Mouse (Mus musculus) lung, embryonic 16.5 days (tissue): ENCODE results near the gene Dmkn. TPM values are rescaled to one million over a fixed set of nuclear protein-coding genes. Genes with fewer than 3 reads are reported as not detected.
A peak's percentile ranks its signal among the peaks of the same experiment; 100 is the strongest.

Experiments used
- ATAC-seq: fragments of 200-750 bp; cut with Nextera tagmentation; 2 replicates; pipeline ENCODE4 v1.8.0; 2017; ENCODE audit warnings: low read depth, mild to moderate bottlenecking, moderate library complexity
- H3K27ac ChIP-seq: fragments of 300-500 bp; sonication (generic); 2 replicates; pipeline ENCODE4 v1.5.1; 2014; ENCODE audit warnings: mild to moderate bottlenecking, control low read depth, low read length
- H3K27me3 ChIP-seq: fragments of 300-500 bp; sonication (generic); 2 replicates; pipeline ENCODE4 v1.6.1; 2014; ENCODE audit warnings: low read depth, low read length, mixed read lengths; ENCODE audit not compliant: control insufficient read depth, insufficient read depth
- H3K36me3 ChIP-seq: fragments of 300-500 bp; sonication (generic); 2 replicates; pipeline ENCODE4 v1.6.1; 2014; ENCODE audit warnings: low read length; ENCODE audit not compliant: control insufficient read depth, insufficient read depth
- H3K4me1 ChIP-seq: fragments of 300-500 bp; sonication (generic); replicated peaks from 2 replicates; pipeline ENCODE4 v1.6.1; 2014; ENCODE audit warnings: low read length, mixed read lengths; ENCODE audit not compliant: control insufficient read depth, insufficient read depth
- H3K4me2 ChIP-seq: fragments of 300-500 bp; sonication (generic); 2 replicates; pipeline ENCODE4 v1.6.1; 2014; ENCODE audit warnings: low read depth, low read length, control low read depth
- H3K4me3 ChIP-seq: fragments of 300-500 bp; sonication (generic); 2 replicates; pipeline ENCODE4 v1.5.1; 2014; ENCODE audit warnings: mild to moderate bottlenecking, low read length, control low read depth
- H3K9ac ChIP-seq: fragments of 300-500 bp; sonication (generic); 2 replicates; pipeline ENCODE4 v1.6.1; 2014; ENCODE audit warnings: low read length, control low read depth
- H3K9me3 ChIP-seq: fragments of 300-500 bp; sonication (generic); 2 replicates; pipeline ENCODE4 v1.6.1; 2016; ENCODE audit warnings: low read length; ENCODE audit not compliant: control insufficient read depth
- WGBS: fragments of 180-500 bp; shearing (Covaris S2); extraction: QIAGEN DNeasy Blood & Tissue Kit; methylation state at CpG from one replicate; pipeline ENCODE4 v1.1.7; 2014; 5-methylcytosine and 5-hydroxymethylcytosine counted together
- polyA plus RNA-seq: library from polyadenylated mRNA; unstranded; fragments of >200 nt; fragmentation: Nextera tagmentation; extraction: Ambion mirVana; gene quantifications from 2 replicates; pipeline ENCODE4 v1.2.1, GENCODE M21; 2015

The Dmkn gene
- 12.6 and 21.0 TPM in 2 replicates for polyA plus RNA-seq

DNA sequence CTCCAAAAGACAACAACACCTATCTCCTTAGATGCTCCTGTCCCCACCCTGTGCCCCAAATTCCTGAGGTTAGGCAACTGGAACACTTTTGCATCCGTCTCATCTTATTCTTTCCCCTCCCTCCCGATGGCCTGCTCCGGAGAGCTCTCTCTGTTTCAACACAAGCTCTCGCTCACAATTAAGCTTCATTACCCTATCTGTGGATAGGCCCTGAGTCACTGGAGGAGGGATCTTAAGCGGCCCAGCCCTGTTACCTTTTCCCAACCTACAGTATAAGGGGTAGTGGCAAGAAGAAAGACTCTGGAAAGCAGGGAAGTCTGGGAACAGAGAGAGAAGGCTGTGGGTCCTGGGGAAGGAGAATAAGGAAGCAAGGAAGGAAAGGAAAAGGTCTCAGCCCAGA, at the start of gene Dmkn:
Gene Dmkn (plus strand): TSS at position 301 of the 400 bp plus-strand sequence.
- no peak within 1 kb of the TSS for H3K9ac ChIP-seq
- WGBS, result 50% methylated on average over 5 of the region's 5 CpGs

DNA sequence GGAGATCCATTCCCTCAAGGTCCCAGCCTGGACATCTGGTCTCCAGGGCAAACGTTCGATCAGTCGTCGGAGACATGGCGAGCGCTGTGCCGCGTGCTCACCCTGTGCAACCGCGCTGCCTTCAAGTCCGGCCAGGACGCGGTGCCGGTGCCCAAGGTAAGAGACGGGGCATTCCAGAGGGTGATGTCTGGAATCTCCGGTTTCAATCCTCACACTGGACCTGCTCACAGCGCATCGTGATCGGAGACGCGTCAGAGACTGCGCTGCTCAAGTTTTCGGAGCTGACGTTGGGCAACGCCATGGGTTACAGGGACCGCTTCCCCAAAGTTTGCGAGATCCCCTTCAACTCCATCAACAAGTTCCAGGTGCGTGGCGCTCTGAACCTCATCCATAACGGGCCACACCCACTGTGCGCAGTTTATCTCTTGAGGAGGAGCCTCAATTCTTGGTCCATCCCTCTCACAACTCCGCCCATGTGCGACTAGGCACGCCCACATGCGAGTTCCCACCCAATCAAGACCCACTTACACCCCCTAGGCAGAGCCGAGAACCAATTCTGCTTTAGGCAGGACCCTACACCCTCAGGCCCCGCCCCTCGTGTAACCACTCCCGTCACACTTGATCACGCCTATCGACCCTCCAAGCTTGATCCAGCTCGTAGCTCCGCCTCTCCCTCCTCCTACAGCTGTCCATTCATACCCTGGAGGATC, 46.4 kb upstream of the Dmkn start:
- H3K36me3 ChIP-seq, result no peaks in the 10 kb centered on the region
- H3K27me3 ChIP-seq, result peaks cover 16% of the 10 kb centered on the region
- H3K4me1 ChIP-seq, result peaks cover 2% of the 10 kb centered on the region; the same call in 1 of the 2 replicates
- H3K9me3 ChIP-seq, result no peaks in the 10 kb centered on the region
- H3K4me3 ChIP-seq, result peak overlapping the region; percentile 38
- H3K4me2 ChIP-seq, result peak overlapping the region; percentile 52
- H3K27ac ChIP-seq, result no peak overlapping the region
- peak; percentile 93 for ATAC-seq
- H3K9ac ChIP-seq, result peak overlapping the region; percentile 22; the same call in 1 of the 2 replicates
- WGBS, result 2% methylated on average over 43 of the region's 43 CpGs

More for the DNA sequence above, at the start of gene Dmkn:
- Histone ChIP-seq H3K36me3 (no peaks in the 10 kb centered on the region), H3K4me3 (no peak within 1 kb of the TSS), H3K4me2 (no peak within 1 kb of the TSS), H3K4me1 (peaks cover 2% of the 10 kb centered on the region; the same call in 1 of the 2 replicates), H3K27me3 (no peaks in the 10 kb centered on the region), H3K9me3 (no peaks in the 10 kb centered on the region), H3K27ac (no peak within 1 kb of the TSS)
- no peak for ATAC-seq

DNA sequence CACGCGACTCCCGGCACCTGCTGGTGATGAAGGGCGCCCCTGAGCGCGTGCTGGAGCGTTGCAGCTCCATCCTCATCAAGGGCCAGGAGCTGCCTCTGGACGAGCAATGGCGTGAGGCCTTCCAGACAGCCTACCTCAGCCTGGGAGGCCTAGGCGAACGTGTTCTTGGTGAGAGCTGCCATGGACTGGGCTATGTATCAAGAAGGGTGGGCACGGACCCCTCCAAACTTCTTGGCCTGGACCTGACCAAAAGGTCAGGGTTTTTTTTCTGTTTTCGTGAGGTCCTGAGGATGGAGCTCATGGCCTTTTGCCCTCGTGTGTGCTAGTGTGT, 45.9 kb upstream of the Dmkn start:
- peak overlapping the region; percentile 38 for H3K4me3 ChIP-seq
- peaks cover 2% of the 10 kb centered on the region; the same call in 1 of the 2 replicates for H3K4me1 ChIP-seq
- WGBS, result 12% methylated on average over 14 of the region's 14 CpGs
- H3K27me3 ChIP-seq, result peaks cover 16% of the 10 kb centered on the region
- no peak overlapping the region for H3K27ac ChIP-seq
- H3K9ac ChIP-seq, result peak overlapping the region; percentile 22; the same call in 1 of the 2 replicates
- H3K9me3 ChIP-seq, result no peaks in the 10 kb centered on the region
- no peaks in the 10 kb centered on the region for H3K36me3 ChIP-seq
- peak overlapping the region; percentile 52 for H3K4me2 ChIP-seq
- no peak for ATAC-seq

DNA sequence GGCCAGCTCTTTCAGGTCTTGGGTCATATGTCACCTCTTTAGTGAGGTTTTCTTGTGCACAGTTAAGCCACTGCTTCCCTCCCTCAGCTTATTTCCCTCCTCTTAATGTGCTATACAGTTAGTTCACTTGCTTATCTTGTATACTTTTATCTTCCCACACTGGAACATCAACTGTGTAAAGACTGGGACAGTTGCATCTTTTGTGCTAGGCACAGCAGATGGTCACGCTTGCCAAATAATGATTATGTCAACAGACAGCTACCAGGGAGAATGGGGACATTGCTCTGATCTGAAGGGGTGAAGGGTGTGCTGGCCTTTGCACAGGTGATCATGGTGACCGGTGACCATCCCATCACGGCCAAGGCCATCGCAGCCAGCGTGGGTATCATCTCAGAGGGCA, 43.9 kb upstream of the Dmkn start:
- Histone ChIP-seq H3K27me3 (peaks cover 16% of the 10 kb centered on the region), H3K4me1 (peaks cover 2% of the 10 kb centered on the region; the same call in 1 of the 2 replicates), H3K4me3 (no peak overlapping the region), H3K9ac (no peak overlapping the region), H3K4me2 (no peak overlapping the region), H3K27ac (no peak overlapping the region), H3K36me3 (no peaks in the 10 kb centered on the region), H3K9me3 (no peaks in the 10 kb centered on the region)
- ATAC-seq, result no peak
- 86% methylated on average over 5 of the region's 5 CpGs for WGBS

DNA sequence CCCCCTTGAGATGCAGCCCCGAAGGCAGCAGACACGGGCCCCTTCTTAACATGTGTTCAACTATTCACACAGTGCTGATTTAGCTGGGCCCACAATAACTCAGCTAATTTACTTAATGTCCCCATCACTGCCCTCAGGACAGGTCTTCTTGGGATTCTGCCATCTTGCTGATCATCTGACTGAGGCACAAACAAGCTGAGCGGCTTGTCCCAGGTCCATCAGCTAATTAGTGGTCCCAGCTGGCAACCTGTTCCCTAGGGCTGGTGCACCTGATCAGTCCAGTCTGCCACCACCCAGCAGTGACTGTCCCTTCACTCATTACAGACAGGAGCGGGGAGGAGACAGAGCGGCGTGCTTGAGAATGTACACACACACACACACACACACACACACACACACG, 42.3 kb upstream of the Dmkn start:
- no peak for ATAC-seq
- H3K27me3 ChIP-seq, result peaks cover 11% of the 10 kb centered on the region
- peaks cover 2% of the 10 kb centered on the region; the same call in 1 of the 2 replicates for H3K4me1 ChIP-seq
- H3K27ac ChIP-seq, result no peak overlapping the region
- WGBS, result 84% methylated on average over 7 of the region's 7 CpGs
- H3K9ac ChIP-seq, result no peak overlapping the region
- H3K36me3 ChIP-seq, result no peaks in the 10 kb centered on the region
- no peak overlapping the region for H3K4me3 ChIP-seq
- H3K4me2 ChIP-seq, result no peak overlapping the region
- no peaks in the 10 kb centered on the region for H3K9me3 ChIP-seq

DNA sequence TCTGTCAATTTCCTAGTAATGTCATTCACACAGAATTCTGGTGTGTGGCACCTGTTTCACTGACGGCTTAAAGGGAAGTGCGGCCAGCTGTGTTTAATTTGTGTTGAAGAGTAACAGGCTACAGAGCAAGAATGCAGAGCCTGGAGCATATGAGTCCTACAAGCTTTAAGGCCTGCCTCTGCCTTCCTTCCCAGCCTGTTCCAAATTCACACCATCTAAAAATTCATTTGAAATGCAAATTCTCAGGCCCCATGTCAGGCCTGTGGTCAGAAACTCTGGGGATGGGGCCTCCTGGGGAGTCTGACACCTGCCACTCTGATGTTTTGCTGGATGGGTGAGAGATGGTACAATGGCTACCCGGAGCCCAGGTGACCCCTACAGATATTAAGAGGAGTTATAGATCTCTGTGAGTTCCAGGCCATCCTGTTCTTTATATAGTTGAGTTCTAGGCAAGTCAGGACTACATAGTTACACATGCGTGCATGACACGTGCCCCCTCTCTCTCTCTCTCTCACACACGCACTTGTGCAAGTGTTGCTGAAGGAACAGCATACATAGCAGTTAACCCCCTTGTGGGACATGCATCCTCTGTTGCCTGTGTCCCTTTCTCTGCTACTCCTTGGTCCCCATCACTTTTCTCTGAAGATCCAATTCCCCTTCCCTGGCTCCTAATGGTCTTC, 40.1 kb upstream of the Dmkn start:
- Histone ChIP-seq H3K9me3 (no peaks in the 10 kb centered on the region), H3K9ac (no peak overlapping the region), H3K4me2 (no peak overlapping the region), H3K4me1 (peaks cover 2% of the 10 kb centered on the region; the same call in 1 of the 2 replicates), H3K36me3 (no peaks in the 10 kb centered on the region; the same call in 1 of the 2 replicates), H3K27ac (no peak overlapping the region), H3K4me3 (no peak overlapping the region), H3K27me3 (no peaks in the 10 kb centered on the region)
- ATAC-seq, result no peak
- WGBS, result 48% methylated on average over 6 of the region's 6 CpGs

DNA sequence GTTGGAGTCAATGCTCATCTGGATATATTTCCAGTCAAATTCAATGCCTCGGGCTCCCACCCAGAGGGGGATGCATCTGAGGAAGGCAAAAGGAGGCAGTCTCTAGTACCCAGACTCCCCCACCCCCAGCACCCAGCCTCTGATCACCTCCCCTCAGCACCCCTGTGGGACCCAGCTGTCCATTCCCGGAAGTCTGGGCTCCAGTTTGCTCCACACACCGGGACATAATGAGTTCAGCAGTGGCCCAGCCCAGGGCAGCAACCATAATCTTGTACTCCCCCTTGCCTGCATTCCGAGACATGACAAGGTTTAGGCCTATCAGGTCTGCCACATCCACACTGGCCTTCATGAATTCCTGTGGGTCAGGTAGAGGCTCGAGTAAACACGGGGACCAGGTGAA, 35.3 kb upstream of the Dmkn start:
- ATAC-seq, result no peak
- H3K36me3 ChIP-seq, result no peaks in the 10 kb centered on the region; the same call in 1 of the 2 replicates
- H3K4me2 ChIP-seq, result peak overlapping the region; percentile 85
- no peaks in the 10 kb centered on the region for H3K9me3 ChIP-seq
- H3K27me3 ChIP-seq, result no peaks in the 10 kb centered on the region
- WGBS, result 70% methylated on average over 6 of the region's 6 CpGs
- peaks cover 11% of the 10 kb centered on the region for H3K4me1 ChIP-seq
- peak overlapping the region; percentile 84 for H3K4me3 ChIP-seq
- peak overlapping the region; percentile 90 for H3K9ac ChIP-seq
- no peak overlapping the region for H3K27ac ChIP-seq

DNA sequence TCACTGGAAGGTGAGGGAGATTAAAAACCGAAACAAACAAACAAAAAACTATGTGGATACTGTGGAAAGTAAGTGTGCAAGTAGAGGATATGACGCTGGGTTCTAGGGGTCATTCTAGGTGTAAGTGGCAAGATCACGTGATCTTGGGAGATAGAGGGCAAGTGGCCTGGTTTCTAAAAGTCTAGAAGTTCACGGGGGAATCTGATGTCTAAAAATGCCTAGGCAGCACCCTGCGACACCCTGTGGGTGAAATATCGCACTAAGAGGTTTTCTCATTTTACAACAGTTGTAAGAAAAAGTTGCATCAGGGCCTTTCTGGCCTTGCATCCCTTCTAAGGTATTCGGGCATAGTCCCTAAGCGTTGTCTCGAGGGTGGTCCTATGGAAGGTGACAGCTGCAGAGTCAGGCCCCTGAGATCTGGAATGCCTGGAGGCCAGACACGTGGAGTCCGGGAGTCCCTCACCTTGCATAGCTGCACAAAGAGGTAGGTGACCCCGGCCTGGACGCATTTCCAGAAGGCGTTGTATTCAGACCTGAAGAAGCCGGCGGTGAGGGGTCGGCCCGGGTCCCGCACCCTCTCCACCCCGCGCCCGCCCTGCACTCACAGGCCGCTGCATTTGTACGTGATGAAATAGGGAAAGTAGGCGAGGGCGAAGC, 34.7 kb upstream of the Dmkn start:
- Histone ChIP-seq H3K36me3 (no peaks in the 10 kb centered on the region; the same call in 1 of the 2 replicates), H3K27me3 (no peaks in the 10 kb centered on the region), H3K9me3 (no peaks in the 10 kb centered on the region), H3K27ac (peak overlapping the region; percentile 42; the same call in 1 of the 2 replicates), H3K4me3 (peak overlapping the region; percentile 84), H3K4me2 (peak overlapping the region; percentile 85), H3K4me1 (peaks cover 11% of the 10 kb centered on the region), H3K9ac (peak overlapping the region; percentile 90)
- 5% methylated on average over 26 of the region's 26 CpGs for WGBS
- peak; percentile 41; the same call in 1 of the 2 replicates for ATAC-seq
